Mouse (Mus musculus) frontal cortex, postnatal 10 days (tissue): ENCODE data around the gene Grk2.
"Not testable (repeated sequence)": the region's sequence is repeated elsewhere in the genome, so short reads cannot be mapped to it uniquely, and the experiment has no call there.

ENCODE experiments used
- DNase-seq, 2 experiments: peaks; one replicate each; pipeline ENCODE4 v3.0.0; 2022; ENCODE audit warnings: low spot score in 2 of 2, mixed read lengths in 1 of 2

The Grk2 gene

GRCm38 (mm10) chr19:4270187-4270586 is 35.8 kb downstream of the Grk2 start:
- peak in 1 of 2 experiments; percentile 4 for DNase-seq

GRCm38 (mm10) chr19:4268566-4269361 is 37.3 kb downstream of the Grk2 start, which contains the start of gene Ssh3:
TSS of gene Ssh3 (minus strand) at chr19:4269180.
- peak; percentile 38 to 39 for DNase-seq

GRCm38 (mm10) chr19:4265956-4266355 is 40.1 kb downstream of the Grk2 start:
- no peak for DNase-seq

GRCm38 (mm10) chr19:4264171-4264780 is 41.7 kb downstream of the Grk2 start:
- no peak for DNase-seq

GRCm38 (mm10) chr19:4263702-4264101 is 42.3 kb downstream of the Grk2 start:
- no peak for DNase-seq

- no peak for DNase-seq
These were observed 43.3 kb downstream of the Grk2 start for GRCm38 (mm10) chr19:4262756-4263155.

- DNase-seq: no peak
These were observed 44.9 kb downstream of the Grk2 start for GRCm38 (mm10) chr19:4261038-4261698.

GRCm38 (mm10) chr19:4257897-4258252 is 48.1 kb downstream of the Grk2 start:
- no peak for DNase-seq

GRCm38 (mm10) chr19:4257216-4257896 is 48.7 kb downstream of the Grk2 start:
- DNase-seq: peak; percentile 76 to 91

GRCm38 (mm10) chr19:4255583-4256162 is 50.3 kb downstream of the Grk2 start:
- no peak for DNase-seq

- DNase-seq: no peak
These were observed 51.8 kb downstream of the Grk2 start for GRCm38 (mm10) chr19:4254230-4254629.

GRCm38 (mm10) chr19:4248683-4249082 is 57.3 kb downstream of the Grk2 start:
- DNase-seq: not testable (repeated sequence)

- DNase-seq: no peak
These were observed 59.0 kb downstream of the Grk2 start for GRCm38 (mm10) chr19:4247010-4247409.

- DNase-seq: no peak
These were observed 61.2 kb downstream of the Grk2 start for GRCm38 (mm10) chr19:4244775-4245174.

GRCm38 (mm10) chr19:4242416-4242815 is 63.6 kb downstream of the Grk2 start:
- no peak for DNase-seq

GRCm38 (mm10) chr19:4240247-4240668 is 65.8 kb downstream of the Grk2 start:
- no peak for DNase-seq
